Mouse (Mus musculus) heart, embryonic 14.5 days (tissue): ENCODE results near the gene Helz2. TPM values are rescaled to one million over a fixed set of nuclear protein-coding genes. Genes with fewer than 3 reads are reported as not detected.
A peak's percentile ranks its signal among the peaks of the same experiment; 100 is the strongest.
"Not testable (repeated sequence)": the region's sequence is repeated elsewhere in the genome, so short reads cannot be mapped to it uniquely, and the experiment has no call there.

Source experiments
- ATAC-seq: fragments of 200-750 bp; cut with Nextera tagmentation; 2 replicates; pipeline ENCODE4 v1.8.0; 2017; ENCODE audit warnings: low read depth, moderate TSS enrichment; ENCODE audit not compliant: insufficient number of reproducible peaks, insufficient read depth, low FRiP score
- H3K27ac ChIP-seq, 2 experiments: fragments of 200-500 bp in 1 of 2; fragments of 300-500 bp in 1 of 2; sonication (generic) in 1 of 2; replicated peaks in 1 of 2; 2 replicates each; pipeline ENCODE4 v1.5.1; 2012 to 2014; ENCODE audit warnings: low read depth in 2 of 2, low read length in 2 of 2, control low read depth in 1 of 2, mild to moderate bottlenecking in 1 of 2, mixed read lengths in 1 of 2; ENCODE audit not compliant: control insufficient read depth in 1 of 2, insufficient read depth in 1 of 2
- H3K27me3 ChIP-seq: fragments of 300-500 bp; sonication (generic); 2 replicates; pipeline ENCODE4 v1.6.1; 2014; ENCODE audit warnings: mild to moderate bottlenecking, low read length, control low read depth; ENCODE audit not compliant: control insufficient read depth, insufficient read depth
- H3K36me3 ChIP-seq: fragments of 300-500 bp; sonication (generic); 2 replicates; pipeline ENCODE4 v1.6.1; 2014; ENCODE audit warnings: mild to moderate bottlenecking, control low read depth, low read length, mixed read lengths; ENCODE audit not compliant: control insufficient read depth, insufficient read depth
- H3K4me1 ChIP-seq, 2 experiments: fragments of 200-500 bp in 1 of 2; fragments of 300-500 bp in 1 of 2; sonication (generic) in 1 of 2; 2 replicates each; pipeline ENCODE4 v1.6.1; 2012 to 2014; ENCODE audit warnings: low read length in 2 of 2, control low read depth in 1 of 2, mixed read lengths in 1 of 2; ENCODE audit not compliant: control insufficient read depth in 2 of 2, insufficient read depth in 2 of 2
- H3K4me2 ChIP-seq: fragments of 300-500 bp; sonication (generic); 2 replicates; pipeline ENCODE4 v1.6.1; 2014; ENCODE audit warnings: mild to moderate bottlenecking, low read length
- H3K4me3 ChIP-seq, 2 experiments: fragments of 200-500 bp in 1 of 2; fragments of 300-500 bp in 1 of 2; sonication (generic) in 1 of 2; 2 replicates each; pipeline ENCODE4 v1.5.1; 2012 to 2014; ENCODE audit warnings: low read length in 2 of 2, mild to moderate bottlenecking in 2 of 2, control low read depth in 1 of 2, low read depth in 1 of 2, moderate library complexity in 1 of 2; ENCODE audit not compliant: control insufficient read depth in 1 of 2, insufficient read depth in 1 of 2
- H3K9ac ChIP-seq: fragments of 300-500 bp; sonication (generic); 2 replicates; pipeline ENCODE4 v1.6.1; 2014; ENCODE audit warnings: mild to moderate bottlenecking, low read length
- H3K9me3 ChIP-seq: fragments of 300-500 bp; sonication (generic); 2 replicates; pipeline ENCODE4 v1.6.1; 2016; ENCODE audit warnings: low read length, control low read depth; ENCODE audit not compliant: control insufficient read depth
- WGBS: fragments of 180-500 bp; shearing (Covaris S2); extraction: QIAGEN DNeasy Blood & Tissue Kit; methylation state at CpG from one replicate; pipeline ENCODE4 v1.1.7; 2014; 5-methylcytosine and 5-hydroxymethylcytosine counted together
- polyA plus RNA-seq: library from polyadenylated mRNA; unstranded; fragments of >200 nt; fragmentation: Nextera tagmentation; extraction: Ambion mirVana; gene quantifications from 2 replicates; pipeline ENCODE4 v1.2.1, GENCODE M21; 2014

The Helz2 gene
- polyA plus RNA-seq, 1 experiment from 2014 or later = 1.3 TPM

GRCm38 (mm10) chr2:181193044-181193443 lies 48.8 kb downstream of the Helz2 start:
- no peaks in the 10 kb centered on the region for H3K27me3 ChIP-seq
- H3K27ac ChIP-seq = no peak overlapping the region
- ATAC-seq = no peak
- no peak overlapping the region for H3K4me2 ChIP-seq
- no peak overlapping the region for H3K4me3 ChIP-seq
- WGBS = 61% methylated on average over 3 of the region's 3 CpGs
- peaks cover 13% of the 10 kb centered on the region for H3K36me3 ChIP-seq
- peaks cover 5% of the 10 kb centered on the region in 2 experiments; a peak in 3 of 4 replicates for H3K4me1 ChIP-seq
- no peak overlapping the region for H3K9ac ChIP-seq
- H3K9me3 ChIP-seq = no peaks in the 10 kb centered on the region

- H3K4me1 ChIP-seq = peaks cover 5% of the 10 kb centered on the region in 2 experiments; a peak in 3 of 4 replicates
- no peak overlapping the region for H3K27ac ChIP-seq
- H3K9ac ChIP-seq = no peak overlapping the region
- H3K4me3 ChIP-seq = no peak overlapping the region
- 54% methylated on average over 4 of the region's 4 CpGs for WGBS
- ATAC-seq = no peak
- no peaks in the 10 kb centered on the region for H3K9me3 ChIP-seq
- H3K36me3 ChIP-seq = peaks cover 13% of the 10 kb centered on the region
- H3K4me2 ChIP-seq = no peak overlapping the region
- no peaks in the 10 kb centered on the region for H3K27me3 ChIP-seq
These were observed 49.9 kb downstream of the Helz2 start for GRCm38 (mm10) chr2:181191936-181192335.

GRCm38 (mm10) chr2:181191385-181191784 lies 50.4 kb downstream of the Helz2 start:
- not testable (repeated sequence) for H3K27ac ChIP-seq, H3K27me3 ChIP-seq, H3K9me3 ChIP-seq, H3K9ac ChIP-seq, H3K4me1 ChIP-seq, H3K4me2 ChIP-seq, ATAC-seq, H3K4me3 ChIP-seq
- peaks cover 13% of the 10 kb centered on the region for H3K36me3 ChIP-seq
- 71% methylated on average over 4 of the region's 4 CpGs for WGBS

DNA sequence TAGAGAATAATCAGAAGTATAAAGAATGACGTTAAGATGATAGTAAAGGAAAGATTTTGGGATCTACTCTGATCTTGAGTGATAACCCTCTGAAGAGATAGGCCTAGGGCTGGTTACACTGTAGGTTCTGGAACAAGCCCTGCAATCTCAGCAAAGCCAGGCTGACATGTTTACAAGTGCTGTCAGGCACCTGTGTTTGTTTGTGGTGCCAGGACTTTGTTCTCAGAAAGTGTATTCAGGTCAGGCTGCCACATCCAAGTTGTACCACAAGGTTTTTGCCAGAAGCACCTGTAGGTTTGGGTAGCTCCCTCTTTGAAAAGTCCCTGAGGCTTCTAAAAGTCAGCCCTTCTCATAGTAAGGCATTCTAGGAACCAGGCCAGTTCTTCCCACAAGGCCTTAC lies 52.5 kb downstream of the Helz2 start:
- WGBS = 94% methylated on average over 1 of the region's 1 CpGs
- Histone ChIP-seq H3K27me3 (no peaks in the 10 kb centered on the region), H3K9ac (no peak overlapping the region), H3K4me3 (no peak overlapping the region), H3K9me3 (no peaks in the 10 kb centered on the region), H3K36me3 (peaks cover 13% of the 10 kb centered on the region), H3K4me2 (no peak overlapping the region), H3K27ac (no peak overlapping the region), H3K4me1 (peaks cover 5% of the 10 kb centered on the region in 2 experiments; a peak in 3 of 4 replicates)
- ATAC-seq = no peak

DNA sequence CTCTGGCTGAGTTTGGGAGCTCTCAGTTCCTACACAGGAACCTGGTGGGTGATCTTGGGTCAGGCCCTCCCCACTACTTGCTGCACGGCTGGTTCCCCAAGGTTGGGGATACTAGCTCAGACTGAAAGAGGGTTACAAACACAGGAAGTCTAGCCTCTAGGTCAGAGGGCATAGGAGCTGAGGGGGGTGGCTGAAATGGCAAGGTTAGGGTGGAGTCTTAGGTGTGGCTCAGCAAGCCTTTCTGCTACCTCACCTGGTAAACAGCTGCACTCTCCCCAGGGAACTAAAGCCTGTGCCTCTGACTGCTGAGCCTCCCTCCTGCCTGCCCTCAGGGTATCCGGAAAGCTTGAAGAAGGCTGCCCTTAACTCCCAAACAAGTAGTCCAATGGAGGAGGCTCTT lies 53.1 kb downstream of the Helz2 start:
- Histone ChIP-seq H3K9ac (no peak overlapping the region), H3K36me3 (peaks cover 13% of the 10 kb centered on the region), H3K4me1 (peaks cover 5% of the 10 kb centered on the region in 2 experiments; a peak in 3 of 4 replicates), H3K27ac (no peak overlapping the region; a peak in 1 of 4 replicates), H3K9me3 (no peaks in the 10 kb centered on the region), H3K4me2 (no peak overlapping the region), H3K27me3 (no peaks in the 10 kb centered on the region), H3K4me3 (no peak overlapping the region)
- ATAC-seq = no peak
- WGBS = 62% methylated on average over 2 of the region's 2 CpGs

- peaks cover 13% of the 10 kb centered on the region for H3K36me3 ChIP-seq
- H3K27ac ChIP-seq = peak within 1 kb of the TSS; percentile 86 to 93
- peaks cover 5% of the 10 kb centered on the region in 2 experiments; a peak in 3 of 4 replicates for H3K4me1 ChIP-seq
- no peaks in the 10 kb centered on the region for H3K27me3 ChIP-seq
- peak within 1 kb of the TSS; percentile 82 for H3K4me2 ChIP-seq
- peak within 1 kb of the TSS; percentile 68 to 74 for H3K4me3 ChIP-seq
- no peaks in the 10 kb centered on the region for H3K9me3 ChIP-seq
- ATAC-seq = peak; percentile 90
- WGBS = under 1% methylated on average over 64 of the region's 64 CpGs
- H3K9ac ChIP-seq = peak within 1 kb of the TSS; percentile 89
These were observed 54.5 kb downstream of the Helz2 start, which contains the start of gene Ppdpf for GRCm38 (mm10) chr2:181187121-181188000. Gene Ppdpf, plus strand, starts transcription at chr2:181187247.

GRCm38 (mm10) chr2:181186635-181187034 lies 55.2 kb downstream of the Helz2 start:
- Histone ChIP-seq H3K36me3 (peaks cover 13% of the 10 kb centered on the region), H3K27ac (peak overlapping the region; percentile 86 to 93), H3K9ac (peak overlapping the region; percentile 89), H3K9me3 (no peaks in the 10 kb centered on the region), H3K4me2 (peak overlapping the region; percentile 82), H3K4me3 (peak overlapping the region; percentile 68 to 74), H3K4me1 (peaks cover 5% of the 10 kb centered on the region in 2 experiments; a peak in 3 of 4 replicates), H3K27me3 (no peaks in the 10 kb centered on the region)
- peak; percentile 67 for ATAC-seq
- WGBS = under 1% methylated on average over 14 of the region's 14 CpGs
